Mouse (Mus musculus) hindbrain, postnatal 0 days (tissue): ENCODE measurements around the gene E030030I06Rik. TPM values are rescaled to one million over a fixed set of nuclear protein-coding genes. Genes with fewer than 3 reads are reported as not detected.
"Not testable (repeated sequence)": the region's sequence is repeated elsewhere in the genome, so short reads cannot be mapped to it uniquely, and the experiment has no call there.

Source experiments
- ATAC-seq: fragments of 200-750 bp; cut with Nextera tagmentation; 2 replicates; pipeline ENCODE4 v1.8.0; 2017; ENCODE audit warnings: mild to moderate bottlenecking, moderate TSS enrichment, moderate library complexity
- DNase-seq: peaks from one replicate; pipeline ENCODE4 v3.0.0-alpha.2; 2015; ENCODE audit warnings: low spot score
- H3K27ac ChIP-seq: fragments of 300-500 bp; sonication (generic); 2 replicates; pipeline ENCODE4 v1.5.1; 2014; ENCODE audit warnings: mild to moderate bottlenecking
- H3K27me3 ChIP-seq: fragments of 300-500 bp; sonication (generic); 2 replicates; pipeline ENCODE4 v1.6.1; 2014; ENCODE audit warnings: low read length, mixed read lengths; ENCODE audit not compliant: insufficient read depth
- H3K36me3 ChIP-seq: fragments of 300-500 bp; sonication (generic); 2 replicates; pipeline ENCODE4 v1.6.1; 2014; ENCODE audit warnings: low read length, mixed read lengths; ENCODE audit not compliant: insufficient read depth
- H3K4me1 ChIP-seq: fragments of 300-500 bp; sonication (generic); 2 replicates; pipeline ENCODE4 v1.6.1; 2014; ENCODE audit warnings: antibody characterized with exemption, low read length, mixed read lengths; ENCODE audit not compliant: insufficient read depth
- H3K4me2 ChIP-seq: fragments of 300-500 bp; sonication (generic); 2 replicates; pipeline ENCODE4 v1.6.1; 2014; ENCODE audit warnings: low read depth, mild to moderate bottlenecking, low read length, moderate library complexity, mixed read lengths
- H3K4me3 ChIP-seq: fragments of 300-500 bp; sonication (generic); 2 replicates; pipeline ENCODE4 v1.5.1; 2014; ENCODE audit warnings: low read length
- H3K9ac ChIP-seq: fragments of 300-500 bp; sonication (generic); replicated peaks from 2 replicates; pipeline ENCODE4 v1.6.1; 2014; ENCODE audit warnings: mild to moderate bottlenecking, low read length, moderate library complexity, mixed read lengths
- H3K9me3 ChIP-seq: fragments of 300-500 bp; sonication (generic); 2 replicates; pipeline ENCODE4 v1.6.1; 2016; ENCODE audit warnings: low read length, mixed read lengths
- CTCF ChIP-seq: IDR thresholded peaks from 2 replicates; pipeline ENCODE4 v1.5.1; 2016; ENCODE audit warnings: antibody characterized with exemption, control low read depth, low read depth
- WGBS: fragments of 180-500 bp; shearing (Covaris S2); extraction: QIAGEN DNeasy Blood & Tissue Kit; methylation state at CpG from one replicate; pipeline ENCODE4 v1.1.7; 2014; 5-methylcytosine and 5-hydroxymethylcytosine counted together
- polyA plus RNA-seq: library from polyadenylated mRNA; unstranded; fragments of >200 nt; fragmentation: Nextera tagmentation; extraction: Ambion mirVana; gene quantifications from 2 replicates; pipeline ENCODE4 v1.2.1, GENCODE M21; 2015
- total RNA-seq: library from RNA; depleted of rRNA; stranded (reverse); fragments of >200 nt; gene quantifications from 2 replicates; pipeline ENCODE4 v1.2.3, GENCODE M21; 2014

E030030I06Rik gene
- total and polyA plus RNA-seq, 2 experiments from 2014 or later, result 4.2 to 5.5 TPM

DNA sequence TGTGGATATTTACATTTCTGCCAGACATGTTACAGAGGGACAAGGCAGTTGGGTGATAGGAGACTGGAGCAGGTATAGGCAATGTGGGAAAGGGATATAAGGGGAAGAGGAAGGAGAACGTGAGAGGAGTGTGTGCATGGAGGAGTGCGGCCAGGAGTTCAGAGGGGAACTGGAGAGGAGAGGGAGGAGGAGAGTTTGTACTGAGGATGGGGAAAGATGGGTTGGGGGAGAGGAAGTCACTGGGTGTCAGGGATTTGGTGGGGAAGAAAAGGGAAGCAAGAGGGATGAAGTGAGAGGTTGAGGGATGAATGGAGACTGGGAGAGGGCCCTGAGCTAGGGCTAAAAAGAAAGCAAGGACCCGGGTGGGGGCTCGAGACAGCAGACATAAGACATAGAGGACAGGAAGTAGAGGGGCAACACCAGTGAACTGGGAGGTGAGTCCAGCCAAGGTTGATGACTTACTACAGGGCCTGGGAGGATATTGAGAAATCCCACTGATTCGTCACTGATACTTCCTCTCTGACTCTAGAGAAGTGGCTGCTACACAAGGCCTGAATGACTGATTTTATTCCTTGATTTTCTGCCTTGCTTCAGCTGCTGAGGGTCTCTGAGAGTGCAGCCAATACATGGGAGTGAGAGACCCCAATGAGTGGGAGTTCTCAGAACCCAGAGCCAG lies 16.4 kb upstream of the E030030I06Rik start:
- ATAC-seq, H3K4me3 ChIP-seq, DNase-seq, H3K27me3 ChIP-seq, H3K9me3 ChIP-seq, H3K9ac ChIP-seq, H3K4me1 ChIP-seq, H3K4me2 ChIP-seq, H3K27ac ChIP-seq, H3K36me3 ChIP-seq: not testable (repeated sequence)
- 67% methylated on average over 5 of the region's 5 CpGs for WGBS

DNA sequence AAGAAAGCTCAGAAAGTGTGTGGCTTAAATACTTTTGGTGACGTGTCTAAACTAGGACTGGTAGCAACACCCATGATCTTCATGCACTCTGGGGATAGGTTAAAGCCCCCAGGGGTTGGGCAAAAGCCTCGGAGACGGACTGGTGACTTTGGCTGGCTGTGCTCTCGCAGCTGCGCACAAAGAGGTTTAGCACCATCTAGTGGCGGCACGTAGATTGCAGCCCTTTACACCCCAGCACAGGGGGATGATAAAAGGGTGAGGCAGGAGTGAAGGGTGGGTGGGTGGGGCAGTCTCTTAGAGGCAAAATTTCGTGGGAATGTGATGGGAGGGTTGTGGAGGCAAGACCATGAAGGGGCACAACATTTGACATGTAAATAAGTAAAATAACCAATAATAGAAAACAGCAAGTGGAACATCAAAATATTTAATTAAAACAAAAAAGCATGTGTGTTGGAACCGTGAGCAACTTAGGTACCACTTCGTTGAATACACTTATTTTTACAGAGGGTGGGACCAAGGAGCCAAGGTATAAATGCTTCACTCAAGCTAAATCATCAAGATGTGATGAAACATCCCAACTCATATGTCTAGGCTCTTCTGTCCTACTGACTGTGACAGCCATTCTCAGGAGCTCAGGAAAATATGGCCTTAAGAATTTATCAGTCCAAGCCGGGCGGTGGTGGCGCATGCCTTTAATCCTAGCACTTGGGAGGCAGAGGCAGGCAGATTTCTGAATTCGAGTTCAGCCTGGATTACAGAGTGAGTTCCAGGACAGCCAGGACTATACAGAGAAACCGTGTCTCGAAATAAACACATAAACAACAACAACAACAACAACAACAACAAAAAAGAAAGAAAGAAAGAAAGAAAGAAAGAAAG lies 14.9 kb upstream of the E030030I06Rik start:
- Histone ChIP-seq H3K27me3 (peaks cover 18% of the 10 kb centered on the region), H3K4me2 (peak overlapping the region; percentile 37; the same call in 1 of the 2 replicates)
- H3K4me3 ChIP-seq, H3K4me1 ChIP-seq, H3K27ac ChIP-seq, H3K36me3 ChIP-seq, H3K9me3 ChIP-seq, H3K9ac ChIP-seq: not testable (repeated sequence)
- ATAC-seq, result peak; percentile 73
- peak; percentile 53 for DNase-seq
- peak; percentile 63 for TF ChIP-seq CTCF
- WGBS, result 38% methylated on average over 13 of the region's 16 CpGs

GRCm38 (mm10) chr10:22163279-22163678 lies 14.2 kb upstream of the E030030I06Rik start:
- peak; percentile 48; the same call in 1 of the 2 replicates for ATAC-seq
- 10% methylated on average over 9 of the region's 9 CpGs for WGBS

GRCm38 (mm10) chr10:22159581-22160140 lies 10.6 kb upstream of the E030030I06Rik start:
- Histone ChIP-seq H3K9me3 (no peaks in the 10 kb centered on the region), H3K27me3 (peaks cover 56% of the 10 kb centered on the region), H3K4me2 (no peak overlapping the region), H3K36me3 (no peaks in the 10 kb centered on the region), H3K27ac (no peak overlapping the region), H3K4me1 (no peaks in the 10 kb centered on the region), H3K9ac (no peak overlapping the region), H3K4me3 (no peak overlapping the region)
- no peak for TF ChIP-seq CTCF
- DNase-seq (no peak), ATAC-seq (no peak)
- WGBS, result 3% methylated on average over 23 of the region's 23 CpGs

More at GRCm38 (mm10) chr10:22163279-22163678, 14.2 kb upstream of the E030030I06Rik start:
- not testable (repeated sequence) for H3K4me3 ChIP-seq, H3K9ac ChIP-seq, DNase-seq, H3K27ac ChIP-seq, H3K4me1 ChIP-seq, H3K36me3 ChIP-seq, H3K9me3 ChIP-seq
- Histone ChIP-seq H3K4me2 (peak overlapping the region; percentile 37; the same call in 1 of the 2 replicates), H3K27me3 (peaks cover 24% of the 10 kb centered on the region)

DNA sequence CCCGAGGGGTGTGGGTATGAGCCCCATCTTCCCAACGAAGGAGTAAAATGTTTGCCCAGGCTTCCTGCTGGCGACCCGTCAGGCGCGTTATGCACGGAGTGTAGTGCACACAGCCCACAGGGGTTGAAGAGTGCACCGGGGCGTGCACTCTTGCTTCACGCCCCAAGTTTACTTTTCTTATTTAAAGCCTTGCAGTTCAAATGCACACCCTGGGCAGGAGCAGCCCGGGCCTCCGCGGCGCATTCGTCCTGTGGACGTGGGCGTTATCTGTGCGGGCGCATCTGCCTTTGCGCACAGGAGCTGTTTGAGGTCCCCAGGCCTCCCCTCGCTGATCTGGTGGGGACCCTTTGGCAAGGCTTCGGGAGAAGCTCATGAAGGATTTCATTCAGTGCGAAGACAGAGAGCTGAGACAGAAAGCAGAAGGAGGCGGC lies 10.1 kb upstream of the E030030I06Rik start:
- H3K27ac ChIP-seq, result no peak overlapping the region

GRCm38 (mm10) chr10:22158310-22158999 lies 9.4 kb upstream of the E030030I06Rik start, which contains the start of the genes Raet1e and H60b:
Gene Raet1e (plus strand): TSS chr10:22158569.
Gene H60b (plus strand): TSS chr10:22158586.
- not testable (repeated sequence) for H3K4me1 ChIP-seq, H3K36me3 ChIP-seq, H3K27ac ChIP-seq, H3K9ac ChIP-seq, H3K9me3 ChIP-seq
- Histone ChIP-seq H3K4me3 (peak within 1 kb of the TSS; percentile 25), H3K27me3 (peaks cover 56% of the 10 kb centered on the region), H3K4me2 (peak within 1 kb of the TSS; percentile 46; the same call in 1 of the 2 replicates)
- DNase-seq (peak; percentile 55), ATAC-seq (peak; percentile 78)
- under 1% methylated on average over 47 of the region's 48 CpGs for WGBS

More for the DNA sequence above, 10.1 kb upstream of the E030030I06Rik start:
- Histone ChIP-seq H3K36me3 (no peaks in the 10 kb centered on the region), H3K9me3 (no peaks in the 10 kb centered on the region), H3K27me3 (peaks cover 56% of the 10 kb centered on the region), H3K4me2 (no peak overlapping the region; the same call in 1 of the 2 replicates), H3K9ac (no peak overlapping the region), H3K4me3 (no peak overlapping the region), H3K4me1 (no peaks in the 10 kb centered on the region)
- under 1% methylated on average over 24 of the region's 24 CpGs for WGBS
- DNase-seq, result no peak
- ATAC-seq, result no peak
- TF ChIP-seq CTCF, result no peak
